Mouse (Mus musculus) embryonic fibroblast, embryonic 13.5 days (primary cell): ENCODE measurements at regions not wholly inside any gene's neighbourhood (a gene's known extent, or its start where the extent isn't known, plus 50 kb on each side); places are given as distances from the start of the nearest gene placed in this dataset.
"Not testable (repeated sequence)": the region's sequence is repeated elsewhere in the genome, so short reads cannot be mapped to it uniquely, and the experiment has no call there.

Experiments used
- H3K27ac ChIP-seq: 2 replicates; pipeline ENCODE4 v1.5.1; 2012; ENCODE audit warnings: low read length, control low read depth, inconsistent platforms; ENCODE audit not compliant: insufficient read depth
- H3K4me1 ChIP-seq: 2 replicates; pipeline ENCODE4 v1.6.1; 2011; ENCODE audit warnings: low read length; ENCODE audit not compliant: control insufficient read depth, insufficient read depth
- H3K4me3 ChIP-seq: 2 replicates; pipeline ENCODE4 v1.5.1; 2011; ENCODE audit warnings: mild to moderate bottlenecking, control low read depth, low read length; ENCODE audit not compliant: insufficient read depth
- CTCF ChIP-seq: IDR thresholded peaks from 2 replicates; pipeline ENCODE4 v1.5.1; 2011; ENCODE audit warnings: mild to moderate bottlenecking, control low read depth, low read length, moderate library complexity, borderline replicate concordance; ENCODE audit not compliant: insufficient read depth
- POLR2A ChIP-seq: IDR thresholded peaks from 2 replicates; pipeline ENCODE4 v1.6.1; 2011; ENCODE audit warnings: low read depth, mild to moderate bottlenecking, control low read depth, low read length, moderate library complexity

DNA sequence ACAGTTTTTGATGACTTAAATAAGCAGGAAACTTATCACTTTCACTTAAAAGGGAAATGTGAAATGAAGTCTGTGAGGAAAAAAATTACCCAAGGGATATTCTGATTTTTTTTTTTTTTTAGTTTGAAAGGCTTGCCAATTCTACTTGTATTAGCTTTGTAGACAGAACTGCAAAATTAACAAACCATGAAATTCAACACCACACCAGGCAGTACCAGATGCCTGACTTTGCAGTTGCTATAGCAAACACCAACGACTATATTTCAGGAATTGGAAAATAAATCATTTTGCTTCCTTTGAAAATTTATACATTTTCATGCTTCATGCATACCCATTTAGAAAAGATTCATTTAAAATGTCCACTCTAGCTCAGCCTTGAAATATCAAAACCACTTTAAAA is 1206.6 kb downstream of the Grik2 start:
- TF ChIP-seq POLR2A = no peak
- TF ChIP-seq CTCF = no peak
- Histone ChIP-seq H3K4me3 (no peak overlapping the region), H3K4me1 (no peaks in the 10 kb centered on the region), H3K27ac (no peak overlapping the region)

DNA sequence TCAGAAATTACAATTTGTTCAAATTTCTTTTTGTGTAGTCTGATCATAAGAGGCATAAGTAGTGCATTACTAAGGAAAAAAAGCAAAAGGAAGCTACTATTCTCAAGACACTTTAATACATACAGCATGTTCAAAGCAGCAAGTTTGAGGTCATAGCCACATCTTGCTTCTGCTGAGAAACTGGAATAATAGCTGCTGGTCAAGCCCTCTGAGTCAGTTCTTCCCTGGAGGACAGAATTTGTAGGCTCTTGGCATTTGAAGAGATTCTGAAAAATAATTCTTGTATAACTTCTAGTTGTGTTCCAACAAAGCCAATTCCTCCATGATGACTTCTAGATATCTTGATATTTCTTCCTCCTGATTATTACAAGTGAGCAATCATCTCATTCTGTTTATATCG is 1207.5 kb downstream of the Grik2 start:
- no peak overlapping the region for H3K27ac ChIP-seq
- H3K4me1 ChIP-seq = no peaks in the 10 kb centered on the region
- no peak overlapping the region for H3K4me3 ChIP-seq
- no peak for TF ChIP-seq CTCF
- no peak for TF ChIP-seq POLR2A

GRCm38 (mm10) chr10:48572600-48572999 is 1216.0 kb downstream of the Grik2 start:
- no peaks in the 10 kb centered on the region for H3K4me1 ChIP-seq
- no peak overlapping the region for H3K27ac ChIP-seq
- no peak overlapping the region for H3K4me3 ChIP-seq
- TF ChIP-seq CTCF = no peak
- TF ChIP-seq POLR2A = no peak

DNA sequence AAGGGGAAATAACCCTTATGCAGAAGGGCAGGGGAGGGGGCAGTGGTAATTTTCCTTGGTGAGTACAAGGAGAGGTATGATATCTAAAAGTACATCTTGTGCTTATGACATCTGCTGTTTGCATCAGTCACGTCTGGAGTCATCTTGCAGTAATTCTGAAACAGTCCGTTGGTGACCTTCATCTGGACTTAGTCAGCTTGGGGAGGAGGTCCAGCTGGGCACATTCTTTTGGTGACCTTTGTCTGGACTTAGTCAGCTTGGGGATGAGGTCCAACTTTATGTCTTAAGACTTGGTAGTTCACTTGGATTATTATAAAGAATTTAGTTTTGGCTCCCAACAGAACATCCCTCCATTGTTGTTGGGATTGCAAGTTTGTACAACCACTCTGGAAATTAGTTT is 1238.8 kb downstream of the Grik2 start:
- not testable (repeated sequence) for H3K4me3 ChIP-seq, H3K4me1 ChIP-seq
- H3K27ac ChIP-seq = peak overlapping the region; percentile 57; the same call in 1 of the 2 replicates

- TF ChIP-seq POLR2A (no peak), CTCF (no peak)
- H3K4me3 ChIP-seq = no peak overlapping the region
- no peaks in the 10 kb centered on the region for H3K4me1 ChIP-seq
- no peak overlapping the region for H3K27ac ChIP-seq
These were observed 1266.3 kb downstream of the Grik2 start for GRCm38 (mm10) chr10:48522258-48522657.

GRCm38 (mm10) chr10:48472927-48473326 is 1315.6 kb downstream of the Grik2 start:
- H3K27ac ChIP-seq = no peak overlapping the region
- no peak overlapping the region for H3K4me3 ChIP-seq
- TF ChIP-seq CTCF (no peak), POLR2A (no peak)
- H3K4me1 ChIP-seq = no peaks in the 10 kb centered on the region

DNA sequence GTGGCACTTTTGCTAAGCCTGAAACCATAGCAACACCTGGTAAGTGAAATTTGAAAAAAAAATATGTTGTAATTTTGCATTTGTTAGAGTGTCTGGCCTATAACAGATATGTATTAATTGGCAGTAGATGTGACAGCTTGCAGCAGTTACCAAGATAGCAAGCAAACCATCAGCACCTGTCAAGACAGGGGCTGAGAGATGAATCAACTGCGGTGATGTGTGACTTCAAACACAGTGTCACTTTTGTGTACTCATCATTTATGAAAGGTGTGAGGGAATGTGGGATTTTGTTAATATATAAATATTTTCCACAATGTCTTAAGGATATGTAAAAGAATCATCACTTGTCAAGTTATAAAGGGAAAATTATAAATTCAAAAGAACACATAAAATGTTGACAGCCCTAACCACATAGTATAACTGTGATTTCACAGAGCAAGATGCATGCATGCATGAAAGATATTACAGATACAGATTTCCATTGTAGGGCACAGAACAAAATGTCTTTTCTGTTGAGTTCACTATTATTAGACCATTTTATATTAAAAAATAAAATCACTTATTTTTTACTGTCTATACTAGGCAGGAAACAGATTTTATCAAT is 1344.7 kb downstream of the Grik2 start:
- Histone ChIP-seq H3K27ac (no peak overlapping the region), H3K4me1 (no peaks in the 10 kb centered on the region), H3K4me3 (no peak overlapping the region)
- no peak for TF ChIP-seq POLR2A
- no peak for TF ChIP-seq CTCF

GRCm38 (mm10) chr10:48433287-48433686 is 1355.3 kb downstream of the Grik2 start:
- H3K27ac ChIP-seq = no peak overlapping the region
- TF ChIP-seq CTCF = no peak
- no peak for TF ChIP-seq POLR2A
- no peaks in the 10 kb centered on the region for H3K4me1 ChIP-seq
- H3K4me3 ChIP-seq = no peak overlapping the region

DNA sequence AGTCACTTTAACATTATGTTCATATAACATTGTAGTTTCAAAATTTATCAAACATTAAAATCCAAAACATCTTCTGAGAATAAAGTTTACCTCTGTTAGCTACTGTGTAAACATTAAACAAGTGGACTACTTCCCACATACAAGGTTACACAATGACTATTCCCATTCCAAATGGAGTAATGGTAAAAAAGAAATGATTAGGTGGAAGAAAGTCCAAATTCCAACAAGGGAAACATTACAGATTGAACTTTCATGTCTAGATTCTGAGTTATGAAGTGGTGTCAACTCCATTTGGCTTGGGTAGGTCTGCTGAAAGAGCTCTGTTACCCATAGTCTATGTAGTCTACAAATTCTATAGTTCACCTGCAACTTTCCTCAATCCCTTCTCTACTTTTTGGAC is 1363.1 kb downstream of the Grik2 start:
- Histone ChIP-seq H3K4me3 (no peak overlapping the region), H3K4me1 (no peaks in the 10 kb centered on the region), H3K27ac (no peak overlapping the region)
- no peak for TF ChIP-seq POLR2A
- no peak for TF ChIP-seq CTCF

DNA sequence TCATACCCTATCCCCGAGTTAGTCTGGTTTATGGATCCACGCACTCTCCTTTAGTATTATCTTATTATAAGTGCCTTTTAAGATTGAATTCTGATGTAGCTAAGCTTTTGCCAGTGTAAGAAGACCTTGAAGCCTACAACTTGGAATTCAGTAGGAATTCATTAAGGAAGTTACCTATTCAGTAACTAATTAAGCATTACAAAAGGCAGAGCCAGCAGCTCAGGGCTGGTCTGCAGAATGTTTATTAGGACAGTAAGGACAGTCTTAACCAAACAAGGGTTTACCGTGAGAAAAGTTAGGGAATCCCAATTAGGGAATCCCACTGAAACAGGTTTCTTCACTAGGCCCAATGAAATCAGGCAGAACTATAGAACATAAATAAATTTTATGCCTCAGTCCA is 1383.5 kb downstream of the Grik2 start:
- Histone ChIP-seq H3K27ac (no peak overlapping the region), H3K4me3 (no peak overlapping the region), H3K4me1 (no peaks in the 10 kb centered on the region)
- TF ChIP-seq POLR2A = no peak
- TF ChIP-seq CTCF = no peak
